Mouse (Mus musculus): Measurements from ENCODE around the gene Cbx4. TPM values are rescaled to one million over a fixed set of nuclear protein-coding genes. Genes with fewer than 3 reads are reported as not detected.

The Cbx4 gene
- total RNA-seq (2014; fragmentation: Nextera tagmentation) (15.8 and 18.8 TPM in 2 replicates), total RNA-seq (2017) (27.4 and 38.2 TPM in 2 replicates)

DNA sequence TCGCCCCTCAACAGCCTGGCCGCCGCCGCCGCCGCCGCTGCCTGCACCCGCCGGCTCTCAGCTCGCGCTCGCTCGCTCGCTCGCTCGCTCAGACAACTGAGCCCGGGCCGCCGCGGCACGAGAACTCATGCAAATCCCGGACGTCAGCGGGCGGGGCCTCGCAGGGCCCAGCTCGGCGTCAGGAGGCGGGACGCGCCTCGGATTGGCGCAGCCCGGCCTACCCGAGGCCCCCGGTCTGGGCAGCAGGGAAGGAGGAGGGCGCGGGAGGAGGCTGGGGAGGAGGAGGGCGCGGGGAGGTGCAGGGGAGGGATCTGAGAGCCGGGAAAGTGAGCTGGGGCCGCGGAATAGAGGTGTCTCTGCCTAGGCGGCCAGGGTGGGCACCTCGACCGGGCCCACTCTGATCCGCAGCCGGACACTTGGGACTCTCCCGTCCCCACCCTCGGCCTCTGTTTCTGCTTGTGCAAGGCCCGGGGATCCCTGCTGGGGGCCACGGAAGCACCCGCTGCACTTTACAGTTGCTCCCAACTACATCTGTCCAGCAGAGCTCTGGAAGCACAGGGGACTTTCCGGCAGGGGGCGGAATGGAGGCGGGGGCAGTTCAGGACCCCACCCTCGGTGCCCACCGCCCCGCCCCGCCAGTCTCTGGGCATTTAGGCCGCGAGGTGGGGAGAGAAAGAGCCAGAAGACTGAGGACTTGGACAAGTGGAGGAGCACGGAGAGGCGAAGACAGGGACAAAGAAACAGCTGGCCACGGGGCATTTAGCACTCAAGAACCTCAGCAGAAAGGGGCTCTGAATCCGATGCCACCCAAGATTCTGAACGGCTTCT lies at the start of gene Cbx4:
Cbx4 (minus strand) TSS at position 78 of the 828 bp plus-strand sequence.
- peak; percentile 60 for ATAC-seq (replicated peaks; ENCODE audit: poor library complexity, severe bottlenecking)

DNA sequence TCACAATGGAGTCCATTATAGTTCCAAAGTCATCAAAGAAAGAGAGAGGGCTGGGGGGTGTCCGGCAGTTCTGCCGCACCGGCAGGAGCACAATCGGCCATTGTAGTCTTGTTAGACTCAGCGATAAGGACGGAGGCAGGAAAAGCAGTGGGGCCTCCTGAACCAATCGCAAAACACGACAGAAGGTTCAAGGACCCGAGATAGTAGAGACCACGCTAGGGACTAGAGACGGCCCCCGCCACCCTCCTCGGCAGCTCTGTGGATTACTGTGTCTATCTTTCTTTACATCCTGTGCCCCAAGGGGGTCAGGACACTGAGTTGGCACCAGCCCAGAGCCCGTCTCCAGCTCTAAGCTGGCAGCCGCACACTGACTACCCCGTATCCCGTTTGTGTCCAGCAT lies 48.6 kb upstream of the Cbx4 start:
- no peak for ATAC-seq (replicated peaks; ENCODE audit: poor library complexity, severe bottlenecking)

DNA sequence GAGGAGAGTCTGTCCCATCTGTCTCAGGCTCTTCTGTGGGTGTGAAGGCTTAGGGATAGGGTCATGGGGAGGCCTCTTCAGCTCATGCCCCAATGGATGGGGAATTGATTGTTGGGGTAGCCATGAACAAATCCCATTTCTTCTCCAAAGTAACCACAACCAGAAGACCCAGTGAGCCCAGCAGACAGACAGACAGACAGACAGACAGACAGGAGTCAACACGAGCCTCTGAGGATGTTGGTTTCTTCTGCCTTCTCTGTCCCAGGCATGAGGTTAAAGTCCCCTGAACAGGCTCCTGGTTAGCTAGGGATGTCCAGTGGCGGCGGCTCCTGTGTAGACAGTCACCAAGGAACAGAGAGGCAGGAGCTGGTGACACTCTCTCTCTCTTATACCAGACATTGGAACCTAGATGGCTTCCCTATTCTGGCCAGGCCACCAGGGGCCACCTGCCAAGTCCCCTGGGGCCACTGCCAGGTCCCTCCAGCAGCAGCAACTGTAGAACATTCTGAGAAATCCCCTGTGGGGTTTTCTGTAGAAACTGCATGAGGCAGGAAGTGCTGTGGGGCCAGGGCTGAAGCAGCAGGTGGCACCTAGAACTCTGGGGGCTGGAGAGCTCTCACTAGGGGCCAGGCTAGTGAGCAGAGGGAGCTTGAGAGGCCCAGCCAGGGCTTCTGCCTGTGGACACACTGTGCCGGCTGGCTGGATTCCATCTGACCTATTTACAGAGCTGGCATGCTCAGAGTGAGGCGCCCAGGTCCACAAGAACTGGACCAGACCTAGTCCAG lies 47.6 kb upstream of the Cbx4 start:
- peak; percentile 11; the same call in 1 of the 2 replicates for ATAC-seq (replicated peaks; ENCODE audit: poor library complexity, severe bottlenecking)

DNA sequence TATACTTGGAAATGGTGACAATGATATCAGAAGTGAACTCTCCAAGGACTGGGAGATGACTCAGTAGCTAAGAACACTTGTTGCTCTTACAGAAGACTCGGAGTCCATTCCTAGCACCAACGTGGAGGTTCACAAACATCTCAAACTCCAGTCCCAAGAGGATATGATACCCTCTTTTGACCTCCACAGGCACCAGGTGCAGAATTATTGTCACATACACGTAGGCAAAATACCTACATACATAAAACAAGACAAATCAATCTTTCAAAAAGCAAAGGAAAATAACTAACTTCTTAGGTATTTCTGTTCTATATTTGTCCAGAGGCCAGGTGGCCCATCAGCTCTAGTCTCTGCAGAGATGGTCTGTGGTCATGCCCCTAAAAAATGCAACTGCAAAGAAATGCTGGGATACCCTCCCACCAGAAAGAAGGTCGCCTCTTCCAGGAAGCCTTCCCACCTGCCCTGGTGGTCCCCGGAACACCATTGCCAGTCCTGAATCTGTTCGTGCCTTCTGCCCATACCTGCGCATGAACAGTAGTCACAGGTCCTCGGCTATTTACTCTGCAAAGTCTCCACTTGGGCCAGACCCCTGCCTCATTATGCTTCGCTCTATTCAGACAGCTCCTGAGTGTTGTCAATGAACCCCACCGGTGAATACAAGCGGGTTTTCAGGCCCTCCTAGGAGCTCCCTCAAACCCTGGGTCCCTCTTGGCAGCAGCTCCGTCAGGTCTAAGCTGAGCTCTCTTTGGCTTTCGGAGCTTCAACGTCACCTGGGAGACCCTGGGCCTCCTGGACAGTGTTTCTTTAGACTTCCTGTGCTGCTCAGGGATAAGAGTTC lies 46.4 kb upstream of the Cbx4 start:
- no peak for ATAC-seq (replicated peaks; ENCODE audit: poor library complexity, severe bottlenecking)

DNA sequence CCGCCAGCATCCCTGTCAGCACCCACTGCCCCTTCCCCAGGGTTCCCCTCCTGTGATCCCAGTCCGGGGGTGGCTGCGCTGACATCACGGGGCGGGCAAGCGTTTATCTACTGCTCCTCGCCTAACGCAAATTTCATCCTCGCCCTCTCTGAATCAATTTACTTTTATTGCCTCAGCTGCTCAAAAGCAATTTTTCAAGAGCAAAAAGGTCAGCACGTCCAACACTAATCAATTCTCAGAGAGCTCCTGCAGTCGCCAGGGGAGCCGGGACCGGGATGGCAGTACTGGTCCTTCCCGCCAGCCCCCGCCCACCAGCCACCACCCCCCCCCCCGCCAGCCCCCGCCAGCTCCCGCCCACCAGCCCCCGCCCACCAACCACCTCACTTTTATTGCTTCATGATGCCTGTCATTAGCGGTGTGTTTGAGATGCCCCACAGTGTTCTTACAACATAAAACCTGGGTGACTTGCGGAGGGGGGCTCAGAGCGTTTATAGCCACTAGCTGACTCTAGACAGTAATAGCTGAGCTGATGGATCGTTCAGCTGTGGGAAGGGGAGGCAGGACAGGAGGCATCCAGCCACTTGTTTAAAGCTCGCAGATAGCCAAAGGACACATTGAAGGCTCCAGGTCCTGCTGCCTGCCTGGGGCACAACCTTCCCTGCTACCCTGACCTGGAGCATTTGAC lies 44.2 kb upstream of the Cbx4 start:
- 0 out of 2 replicates have a peak, but pooled peaks have one; percentile 26 for ATAC-seq (replicated peaks; ENCODE audit: poor library complexity, severe bottlenecking)

DNA sequence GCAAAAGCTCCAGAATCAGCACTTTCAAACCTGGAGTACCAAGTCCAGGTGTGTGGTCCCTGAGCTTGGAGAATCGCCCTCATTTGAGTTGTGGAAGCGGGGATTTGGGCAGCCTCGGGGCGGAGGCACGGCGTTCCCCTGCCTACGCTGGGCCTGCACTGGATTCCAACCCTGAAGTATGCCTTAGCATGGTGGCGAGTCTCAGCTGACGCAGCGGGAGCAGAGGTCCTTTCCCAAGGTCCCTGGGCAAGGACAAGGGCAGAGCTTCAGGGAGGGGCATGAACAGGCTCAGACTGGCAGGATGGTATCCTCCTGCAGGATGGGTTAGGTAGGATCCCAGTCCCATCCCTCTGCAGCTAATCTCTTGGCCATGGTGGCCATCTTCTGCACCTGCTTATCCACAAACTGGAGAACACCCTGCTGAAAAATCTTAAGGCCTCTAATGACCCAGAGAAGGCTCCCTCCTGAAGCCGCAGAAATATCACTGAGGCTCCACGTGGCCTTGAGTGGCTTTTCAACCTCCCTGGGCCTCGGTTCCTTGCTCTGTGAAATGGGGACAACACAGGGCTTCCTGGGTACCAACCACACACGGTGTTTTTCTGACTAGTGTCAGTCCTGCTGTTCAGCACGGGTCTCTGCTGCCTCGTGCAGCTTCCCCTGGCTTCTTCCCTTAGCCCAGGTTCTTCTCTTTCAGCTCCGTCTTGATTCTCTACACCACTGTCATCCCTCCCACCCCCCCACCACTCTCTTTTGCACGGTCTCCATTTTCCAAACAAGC lies 43.4 kb upstream of the Cbx4 start:
- ATAC-seq (replicated peaks; ENCODE audit: poor library complexity, severe bottlenecking) = no peak

DNA sequence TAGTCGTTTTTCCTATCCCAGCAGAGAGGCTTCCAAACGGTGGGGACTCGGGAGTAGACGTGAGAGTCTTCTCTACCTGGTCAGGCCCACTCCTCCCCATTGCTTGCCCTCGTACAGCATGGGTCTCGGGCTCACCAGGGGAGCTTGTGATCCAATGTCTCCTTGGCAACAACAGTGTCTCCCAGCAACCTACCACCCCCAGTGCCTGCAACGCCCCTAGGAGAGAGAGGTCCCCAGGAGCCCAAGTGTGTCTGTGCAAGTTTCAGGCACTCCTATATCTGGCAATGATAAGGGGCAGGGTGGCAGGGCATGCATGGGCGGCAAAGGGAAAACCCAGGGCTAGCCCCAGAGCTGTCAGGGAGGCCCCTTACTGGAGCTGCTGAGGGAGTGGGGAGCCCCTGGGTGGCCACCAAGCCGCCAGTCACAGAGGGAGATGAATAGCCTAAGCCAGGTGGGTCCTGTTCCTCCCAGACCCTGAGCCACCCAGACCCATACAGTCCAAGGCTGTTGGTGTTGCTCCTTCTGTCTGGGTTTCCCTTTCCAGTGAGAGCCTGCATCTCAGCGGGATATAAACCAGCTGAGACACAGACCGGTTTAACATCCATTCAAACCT lies 42.8 kb upstream of the Cbx4 start:
- no peak for ATAC-seq (replicated peaks; ENCODE audit: poor library complexity, severe bottlenecking)

DNA sequence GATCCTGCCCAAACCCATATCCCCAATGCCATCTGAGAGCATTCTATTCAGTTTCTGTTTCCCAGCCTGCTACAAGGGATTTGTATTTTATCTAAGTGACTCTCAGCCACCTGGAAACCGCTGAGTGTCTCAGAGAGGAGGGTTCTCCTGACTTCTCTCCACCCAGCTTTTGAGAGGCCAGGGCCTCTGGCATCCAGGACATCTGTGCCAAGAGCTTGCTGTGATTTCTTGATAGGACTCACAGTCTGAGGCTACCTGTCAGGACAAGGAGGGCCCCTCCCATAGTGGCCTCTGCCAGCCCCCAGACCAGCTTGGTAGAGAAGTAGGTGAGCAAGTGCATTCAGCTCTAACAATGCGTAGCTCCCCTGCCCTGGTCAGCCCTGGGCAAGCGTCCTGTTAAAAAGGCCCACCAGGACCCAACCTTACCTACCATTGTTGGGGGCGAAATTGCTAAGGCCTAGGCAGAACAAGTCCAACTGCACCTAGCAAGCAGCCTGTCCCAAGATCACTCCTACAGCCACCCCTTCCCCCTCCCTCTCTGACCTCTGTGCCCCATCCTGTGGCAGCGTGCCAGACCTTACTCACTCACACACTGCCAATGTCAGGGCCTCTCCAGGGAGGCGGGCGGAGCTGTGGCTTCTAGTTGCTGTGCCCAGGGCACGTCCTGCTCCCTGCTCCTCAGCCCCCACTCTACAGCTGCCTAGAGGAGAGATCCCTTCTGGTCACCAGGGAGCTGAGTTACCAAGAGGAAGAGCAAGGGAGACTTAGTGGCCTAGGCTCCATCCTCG lies 41.9 kb upstream of the Cbx4 start:
- ATAC-seq (replicated peaks; ENCODE audit: poor library complexity, severe bottlenecking) = peak; percentile 62

DNA sequence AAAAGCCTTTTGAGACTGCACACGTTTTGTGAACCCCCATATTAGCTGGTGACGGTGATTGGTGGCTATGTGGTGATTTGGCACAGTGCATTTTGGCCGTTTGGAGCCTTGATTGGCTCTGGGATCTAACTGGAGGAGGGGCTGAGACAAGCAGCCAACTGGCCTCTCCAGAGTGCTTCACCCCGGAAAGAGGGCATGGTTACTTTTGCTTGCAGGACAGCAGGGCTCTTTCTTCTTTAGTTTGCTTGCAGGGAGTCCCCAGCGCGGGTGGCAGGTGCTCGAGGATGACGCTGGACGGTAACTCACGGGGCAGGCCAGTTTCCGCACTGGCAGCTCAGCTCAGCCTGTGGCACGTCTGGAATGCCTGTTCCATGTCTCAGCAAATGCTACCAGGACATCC lies 41.1 kb upstream of the Cbx4 start:
- no peak for ATAC-seq (replicated peaks; ENCODE audit: poor library complexity, severe bottlenecking)

DNA sequence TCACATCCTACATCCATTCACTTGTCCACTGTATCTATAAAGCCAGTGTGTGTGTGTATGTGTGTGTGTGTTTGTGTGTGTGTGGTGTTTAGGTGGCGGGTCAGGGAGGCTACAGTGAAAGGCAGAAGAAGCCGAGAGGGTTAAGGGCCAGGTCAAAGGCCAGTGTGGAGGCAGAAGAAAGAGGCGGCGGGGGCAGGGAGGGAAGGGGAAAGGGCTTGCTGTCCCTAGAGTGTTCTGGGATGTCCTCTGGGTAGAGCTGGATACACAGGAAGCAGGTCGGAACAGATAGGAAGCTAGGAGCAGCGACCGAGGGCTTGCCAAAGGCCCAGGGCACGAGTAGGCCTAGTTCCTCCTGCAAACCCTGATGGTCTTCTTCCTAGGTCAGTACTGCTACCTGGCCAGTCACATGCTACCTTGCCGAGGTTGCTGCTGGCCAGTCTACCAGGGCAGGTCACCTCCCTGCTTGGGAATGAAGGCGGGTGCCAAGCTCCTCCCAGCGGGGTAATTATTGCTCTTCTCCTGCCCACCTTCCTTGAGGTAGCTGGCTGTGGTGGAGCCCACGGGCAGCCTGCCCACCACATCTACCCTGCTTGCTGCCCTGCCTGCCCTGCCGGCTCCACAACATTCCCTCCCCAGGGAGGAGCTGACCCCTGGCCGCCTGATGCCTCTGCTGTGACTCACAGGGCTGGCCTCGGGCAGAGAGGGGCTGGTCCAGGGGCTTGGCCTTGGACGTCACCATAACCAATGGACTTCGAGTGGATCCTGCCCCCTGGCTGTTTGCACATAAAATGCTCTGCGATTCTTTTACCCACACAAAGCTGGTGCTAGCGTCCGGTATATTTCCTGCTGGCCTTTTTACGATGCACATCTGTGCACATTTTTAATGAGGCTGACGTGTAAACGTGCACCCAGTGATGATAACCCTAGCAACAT lies 40.2 kb upstream of the Cbx4 start:
- peak; percentile 64 for ATAC-seq (replicated peaks; ENCODE audit: poor library complexity, severe bottlenecking)

DNA sequence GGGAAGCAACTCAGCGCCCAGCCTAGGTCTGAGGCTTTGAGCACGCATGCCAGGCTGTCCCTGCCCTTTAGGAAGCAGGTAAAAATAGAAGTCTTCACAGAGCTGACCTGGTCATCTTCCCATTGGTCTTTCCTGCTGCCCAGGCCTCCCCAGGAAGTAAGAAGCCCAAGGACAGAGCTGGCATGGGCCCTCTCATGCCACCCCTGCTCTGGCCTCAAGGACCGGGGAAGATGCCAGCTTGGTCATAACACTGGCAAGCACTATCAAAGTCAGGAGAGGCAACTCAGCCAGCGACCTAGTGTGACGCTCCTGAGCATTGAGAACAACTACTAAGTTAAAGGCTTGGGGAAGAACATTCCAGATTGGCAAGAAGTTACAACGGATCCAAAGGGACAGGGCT lies 38.5 kb upstream of the Cbx4 start:
- ATAC-seq (replicated peaks; ENCODE audit: poor library complexity, severe bottlenecking) = no peak

DNA sequence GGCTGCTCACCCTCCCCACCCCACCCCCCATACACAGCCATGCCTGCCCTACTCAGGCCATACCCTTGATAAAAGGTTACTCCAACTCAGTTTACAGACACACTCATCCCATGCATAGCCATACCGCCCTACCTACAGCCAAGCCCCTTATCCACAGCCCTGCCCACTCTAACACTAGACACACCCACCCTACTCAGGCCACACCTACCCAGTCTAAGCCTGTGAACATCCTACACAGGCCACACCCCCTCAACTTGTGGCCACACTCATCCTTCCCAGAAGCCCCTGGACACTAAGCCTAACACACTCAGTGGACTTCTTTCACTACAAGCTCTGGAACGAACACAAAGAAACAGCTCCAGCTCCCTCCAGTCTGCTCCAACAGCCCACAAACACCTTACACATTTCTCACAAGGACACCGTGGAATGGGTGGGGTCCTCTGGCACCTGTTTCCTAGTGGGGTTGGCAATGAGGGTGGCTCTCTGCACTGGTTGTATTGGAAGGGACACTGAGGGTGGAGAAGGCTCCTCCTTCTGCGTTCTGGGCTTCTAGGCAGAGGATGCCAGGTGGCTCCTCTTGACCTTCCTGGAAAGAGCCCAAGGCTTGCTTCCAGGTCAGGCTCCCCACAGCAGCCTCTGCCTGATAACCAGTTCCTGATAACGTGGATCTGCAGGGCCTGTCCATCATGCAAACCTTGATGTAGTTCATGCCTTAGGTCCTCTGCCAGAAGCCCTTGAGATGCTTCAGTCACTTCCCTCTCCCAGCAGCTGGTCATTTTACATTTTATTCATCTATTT lies 37.7 kb upstream of the Cbx4 start:
- 0 out of 2 replicates have a peak, but pooled peaks have one; percentile 16 for ATAC-seq (replicated peaks; ENCODE audit: poor library complexity, severe bottlenecking)

DNA sequence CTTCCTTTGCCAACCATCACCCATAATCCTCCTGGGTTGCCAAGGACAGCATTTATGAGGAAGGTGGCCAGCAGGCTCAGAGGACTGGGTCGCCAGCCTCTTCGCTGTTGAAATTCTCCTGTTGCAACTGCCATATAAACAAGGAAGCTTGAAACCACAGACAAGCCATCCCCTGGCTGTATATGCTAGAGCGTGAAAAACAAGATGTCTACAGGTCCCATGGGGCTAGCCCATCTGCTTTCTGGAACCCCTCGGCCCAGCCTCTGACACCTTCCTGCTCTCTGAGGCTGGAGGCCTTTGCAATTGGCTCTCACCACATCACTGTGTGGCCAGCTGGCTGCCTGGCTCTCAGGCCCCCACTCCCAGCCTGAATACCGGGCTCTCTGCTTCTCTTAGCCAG lies 36.4 kb upstream of the Cbx4 start:
- peak; percentile 74 for ATAC-seq (replicated peaks; ENCODE audit: poor library complexity, severe bottlenecking)

DNA sequence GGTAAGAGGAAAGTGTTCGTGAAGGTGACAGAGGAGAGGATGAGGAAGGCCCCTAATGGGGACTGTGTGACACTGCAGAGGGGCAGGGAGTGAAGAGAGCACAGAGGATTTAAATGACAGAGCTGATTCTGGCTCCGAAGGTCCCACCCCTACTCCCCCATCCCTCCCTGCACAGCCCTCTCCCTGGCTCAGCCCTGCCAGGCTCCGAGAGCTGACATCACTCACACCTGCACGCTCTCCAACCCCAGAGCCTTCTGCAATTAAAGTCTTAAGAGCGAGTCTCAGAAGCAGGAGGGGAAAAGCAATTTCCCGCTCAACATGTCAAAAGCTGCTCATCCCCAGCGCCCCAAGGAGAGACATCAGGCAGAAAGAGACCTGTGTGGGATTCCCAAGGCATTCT lies 32.9 kb upstream of the Cbx4 start:
- ATAC-seq (replicated peaks; ENCODE audit: poor library complexity, severe bottlenecking) = no peak

DNA sequence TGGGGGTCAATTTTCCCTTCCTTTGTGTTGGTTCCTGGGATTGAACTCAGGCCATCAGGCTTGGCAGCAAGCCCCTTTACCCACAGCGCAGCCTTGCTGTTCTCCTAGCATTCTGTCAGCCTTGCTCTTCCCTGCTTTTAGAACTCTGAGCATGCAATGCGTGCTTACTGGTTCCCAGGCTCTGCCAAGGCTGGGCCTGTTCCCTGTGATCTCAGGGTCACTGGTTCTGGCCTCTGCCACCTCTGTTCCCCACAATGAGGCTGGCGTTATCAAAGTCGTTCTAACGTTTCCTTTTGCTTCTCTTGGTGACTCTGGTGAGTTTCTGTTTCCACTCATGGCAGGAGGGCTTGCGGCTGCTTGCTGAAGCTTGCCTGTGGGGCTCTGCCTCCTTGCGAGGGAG lies 31.9 kb upstream of the Cbx4 start:
- no peak for ATAC-seq (replicated peaks; ENCODE audit: poor library complexity, severe bottlenecking)

DNA sequence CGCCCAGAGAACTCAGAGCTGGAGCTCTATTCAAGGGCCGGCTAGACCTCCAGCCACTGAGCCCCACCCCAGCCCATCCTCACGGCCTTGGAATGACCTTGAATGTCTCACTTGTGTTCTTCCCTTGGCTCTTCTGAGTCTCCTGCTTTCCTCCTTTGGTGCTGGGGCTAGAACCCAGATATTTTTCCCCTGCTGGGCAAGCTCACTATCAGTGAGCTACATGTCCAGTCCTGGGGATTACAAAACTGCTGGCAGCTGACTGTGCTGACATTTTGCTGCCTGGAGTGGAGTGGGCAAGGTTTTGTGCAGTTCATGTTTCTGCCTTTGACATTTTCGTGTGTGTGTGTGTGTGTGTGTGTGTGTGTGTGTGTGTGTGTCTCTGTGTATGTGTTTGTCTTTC lies 31.0 kb upstream of the Cbx4 start:
- no peak for ATAC-seq (replicated peaks; ENCODE audit: poor library complexity, severe bottlenecking)
